Mouse (Mus musculus): ENCODE results near the gene Abtb2.

Gene Abtb2

DNA sequence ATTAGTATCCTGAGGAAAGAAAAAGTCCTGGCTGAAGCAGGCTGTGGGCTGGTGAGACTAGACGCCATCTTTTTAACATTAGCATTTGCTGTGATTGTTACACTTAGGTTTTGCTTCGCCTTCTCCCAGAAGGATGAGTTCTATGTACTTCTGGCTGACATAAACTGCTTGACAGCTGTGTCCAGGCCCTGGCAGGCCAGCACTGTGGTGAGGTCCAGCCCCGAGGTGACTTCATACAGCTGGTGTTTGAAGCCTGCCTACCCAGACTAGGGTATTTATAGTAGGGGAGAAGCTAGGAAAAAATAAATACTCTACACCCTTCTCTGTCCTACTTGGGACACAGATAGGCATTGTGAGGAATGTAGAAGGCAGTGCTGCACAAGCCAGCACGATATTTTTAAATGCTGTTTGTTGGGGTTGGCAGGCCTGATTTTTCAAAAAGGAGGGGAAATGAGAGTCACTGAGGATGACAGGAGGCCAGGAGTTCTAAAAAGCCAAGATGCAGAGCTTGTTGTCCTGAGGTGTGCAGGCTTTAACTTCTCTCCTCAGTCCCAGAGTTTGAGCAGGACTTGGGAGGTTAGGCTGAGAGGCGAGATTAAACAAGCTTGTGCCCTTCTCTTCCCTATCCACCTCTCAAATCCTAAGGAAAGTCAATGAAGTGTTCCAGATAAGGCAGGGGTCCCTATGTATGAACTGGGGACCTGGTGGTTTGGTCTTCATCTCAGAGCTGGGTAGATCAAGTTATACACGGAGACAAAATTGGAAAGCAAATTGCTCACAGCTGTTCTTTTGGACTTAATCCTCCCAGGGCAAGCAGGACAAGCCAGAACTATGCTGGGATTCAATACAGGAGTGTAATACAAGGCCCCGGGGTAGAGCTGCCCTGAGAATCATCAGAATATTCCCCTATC is 11.9 kb downstream of the Abtb2 start:
- ChIA-PET CTCF (no interaction called here), POLR2A (interaction anchor here in 3 of 4 experiments (1.2 to 9.3 kb wide), 6 partner anchors 9 to 166 kb away, joined by 4 to 50 read pairs (median 10); partner anchors contain the start of gene Abtb2 (in 3 of the 3))

DNA sequence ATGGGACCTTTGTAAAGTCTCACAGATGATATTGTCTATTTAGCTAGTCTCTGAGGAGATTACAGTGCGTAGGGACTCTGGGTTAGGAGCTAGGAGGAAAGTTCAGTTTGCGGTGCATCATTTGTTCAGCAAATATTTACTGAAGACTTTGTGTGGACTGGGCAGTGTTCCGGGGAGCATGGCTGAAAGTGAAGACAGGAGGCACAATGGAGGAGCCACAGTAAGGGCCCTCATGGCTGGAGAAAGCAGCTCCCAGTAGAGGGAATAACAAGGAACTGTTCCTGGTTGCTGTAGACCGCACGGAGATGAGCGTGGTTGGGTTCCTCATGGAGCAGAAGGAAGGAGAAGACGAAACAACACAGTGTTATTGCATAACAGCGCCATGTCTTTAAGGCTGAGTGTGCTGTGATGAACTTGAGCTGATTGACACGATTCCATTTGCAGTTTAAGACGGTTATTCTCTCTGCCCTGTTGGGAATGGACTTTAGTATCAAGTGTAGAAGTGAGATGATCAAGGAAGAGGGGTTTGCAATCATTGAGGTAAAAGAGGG is 12.6 kb downstream of the Abtb2 start:
- CTCF ChIA-PET: interaction anchor here in 1 of 4 experiments (1.1 kb wide), 1 partner anchor 32 kb away, joined by 3 read pairs; no protein-coding TSS in a partner anchor

DNA sequence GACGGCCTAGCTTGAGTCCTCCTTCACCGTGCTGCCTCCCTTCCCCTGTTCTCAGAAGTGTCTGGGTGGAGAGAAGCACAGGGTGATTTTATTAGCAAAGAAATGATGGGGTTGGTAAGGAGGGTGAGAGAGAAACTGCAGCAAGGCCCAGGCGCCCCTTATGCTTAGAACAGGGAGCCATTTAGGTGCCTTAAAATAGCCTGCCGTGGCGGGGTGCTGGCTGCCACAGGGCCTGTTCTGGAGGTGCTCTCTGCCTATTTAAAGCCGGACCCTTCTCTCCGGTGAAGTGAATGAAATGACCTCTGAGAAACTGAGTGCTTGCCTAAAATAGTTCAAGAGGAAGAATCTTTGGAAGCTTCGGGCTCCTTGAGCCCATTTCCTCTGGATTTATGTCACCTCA is 14.6 kb downstream of the Abtb2 start:
- ChIA-PET CTCF (interaction anchor here in 1 of 4 experiments (0.6 kb wide), 1 partner anchor 67 kb away, joined by 3 read pairs; no protein-coding TSS in a partner anchor), POLR2A (interaction anchor here in 2 of 4 experiments (1.3 to 9.3 kb wide), 4 partner anchors 14 to 19 kb away, joined by 3 to 50 read pairs (median 4); partner anchors contain the start of gene Abtb2 (in 2 of the 2))

More for the DNA sequence above, 12.6 kb downstream of the Abtb2 start:
- POLR2A ChIA-PET: interaction anchor here in 2 of 4 experiments (1.0 to 9.3 kb wide), 6 partner anchors 9 to 165 kb away, joined by 3 to 50 read pairs (median 8); partner anchors contain the start of gene Abtb2 (in 2 of the 2)

DNA sequence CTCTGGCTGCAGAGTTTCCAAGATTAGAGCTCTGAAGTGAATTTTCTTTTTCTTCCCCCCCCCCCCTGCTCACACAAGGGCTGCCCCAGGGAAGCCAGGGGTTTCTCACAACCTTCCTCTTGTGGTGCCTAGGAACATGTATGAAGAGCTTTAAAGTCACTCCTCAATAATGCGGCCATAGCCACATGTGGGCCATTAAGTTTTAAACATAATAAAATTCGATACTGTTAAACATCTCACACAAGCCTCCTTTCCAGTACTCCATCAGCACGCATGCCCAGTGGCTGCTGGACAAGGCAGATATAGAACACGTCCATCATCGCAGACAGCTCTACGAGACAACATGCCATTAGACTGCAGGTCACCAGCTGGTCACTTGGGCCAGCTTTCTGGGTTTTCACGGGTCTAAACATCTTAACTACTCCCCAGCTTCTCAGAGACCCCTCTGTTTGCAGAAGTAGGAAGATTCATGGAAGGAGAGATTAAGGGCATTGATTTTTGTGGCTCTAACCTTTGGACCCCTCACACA is 15.3 kb downstream of the Abtb2 start:
- ChIA-PET CTCF (interaction anchor here in 3 of 4 experiments (0.6 to 2.0 kb wide), 4 partner anchors 66 to 419 kb away, joined by 3 to 6 read pairs (median 3); no protein-coding TSS in a partner anchor), POLR2A (interaction anchor here in 2 of 4 experiments (0.6 to 9.3 kb wide), 3 partner anchors 15 to 459 kb away, joined by 3 to 50 read pairs (median 8); partner anchors contain the start of gene Abtb2 (in 1 of the 2))

DNA sequence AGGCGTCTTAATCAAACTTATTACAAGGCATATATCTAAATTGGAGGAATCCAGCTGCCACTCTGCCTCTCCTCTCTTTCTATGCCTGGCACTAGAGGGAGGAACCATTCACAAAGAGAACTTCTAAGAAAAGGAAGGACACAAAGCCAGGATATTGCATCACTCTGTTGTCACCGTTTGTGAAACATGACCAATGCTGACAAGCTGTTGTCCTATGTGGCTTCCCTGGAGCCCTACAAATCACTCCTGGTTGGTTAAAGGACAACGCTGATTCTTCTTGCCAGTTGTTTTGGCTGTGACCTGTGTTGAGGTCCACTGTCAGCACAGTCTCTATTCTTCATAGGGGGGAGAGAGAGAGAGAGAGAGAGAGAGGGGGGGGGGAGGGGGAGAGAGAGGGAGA is 17.2 kb downstream of the Abtb2 start:
- POLR2A ChIA-PET: interaction anchor here in 1 of 4 experiments (1.0 to 9.3 kb wide), 4 partner anchors 9 to 118 kb away, joined by 3 to 50 read pairs (median 4); partner anchors contain the start of gene Abtb2
- CTCF ChIA-PET: interaction anchor here in 1 of 4 experiments (1.0 to 2.0 kb wide), 2 partner anchors 36 to 143 kb away, joined by 3 to 6 read pairs; no protein-coding TSS in a partner anchor

DNA sequence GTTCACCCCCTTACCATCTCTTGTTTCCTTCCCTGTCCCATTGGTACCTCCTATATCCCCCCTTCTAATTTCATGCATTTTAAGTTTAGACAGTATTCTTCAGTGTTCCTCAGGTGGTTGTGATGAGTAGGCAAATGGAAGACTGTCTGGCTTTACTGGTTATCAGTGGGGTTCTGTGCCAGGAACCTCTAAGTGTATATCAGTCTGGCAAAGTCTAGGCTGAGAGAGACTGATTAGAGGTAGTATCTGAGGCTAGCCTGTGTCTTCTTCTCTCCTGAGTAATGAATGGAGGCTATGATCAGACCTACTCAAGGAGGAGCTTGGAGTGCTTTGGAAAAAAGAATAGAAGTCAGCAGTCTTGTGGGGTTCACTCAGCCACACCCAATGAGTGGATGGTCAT is 18.0 kb downstream of the Abtb2 start:
- ChIA-PET POLR2A (interaction anchor here in 1 of 4 experiments (1.3 kb wide), 1 partner anchor 9 kb away, joined by 3 read pairs; no protein-coding TSS in a partner anchor), CTCF (no interaction called here)

DNA sequence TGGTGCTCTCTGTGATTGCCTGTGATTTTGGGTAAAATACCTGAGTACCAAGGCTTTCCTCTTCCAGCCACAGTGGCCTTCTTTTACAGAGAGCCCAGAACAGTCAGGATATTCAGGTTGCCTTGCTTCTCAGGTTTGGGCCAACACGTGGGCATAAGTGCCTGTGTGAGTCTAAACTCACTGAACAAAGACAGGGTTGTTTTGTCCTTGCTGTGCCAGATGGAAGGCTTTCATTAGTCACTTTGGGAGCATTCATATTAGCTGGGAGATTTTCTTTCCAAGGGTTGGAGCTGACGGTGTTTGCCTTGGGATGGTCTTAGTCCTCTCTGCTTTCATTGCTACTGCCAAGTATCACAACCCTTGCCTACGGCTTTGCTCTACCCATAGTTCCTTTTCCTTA is 20.3 kb downstream of the Abtb2 start:
- POLR2A ChIA-PET: interaction anchor here in 2 of 4 experiments (0.7 to 1.5 kb wide), 3 partner anchors 12 to 82 kb away, joined by 3 to 4 read pairs (median 3); no protein-coding TSS in a partner anchor
- CTCF ChIA-PET: interaction anchor here in 1 of 4 experiments (0.5 kb wide), 1 partner anchor 20 kb away, joined by 3 read pairs; the partner anchor contains the start of gene Abtb2

DNA sequence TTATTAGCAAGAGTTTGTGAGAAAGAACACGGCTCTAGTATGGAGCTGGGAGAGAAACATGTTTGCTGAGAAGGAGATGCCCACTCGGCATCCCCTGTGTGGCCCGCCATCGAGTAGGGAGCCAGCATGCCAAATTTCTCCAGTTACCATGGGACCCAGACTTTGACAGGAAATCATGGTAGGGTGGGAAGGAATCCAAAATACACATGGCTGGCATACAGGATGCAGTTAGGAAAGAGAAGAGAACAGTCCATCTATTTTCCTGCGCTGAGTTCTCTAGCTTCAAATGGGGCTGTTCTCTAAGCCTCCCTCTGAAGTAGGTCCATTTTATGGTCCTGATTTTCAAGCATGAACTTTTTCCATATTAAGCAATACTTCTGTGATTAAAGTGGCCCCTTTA is 22.7 kb downstream of the Abtb2 start:
- POLR2A ChIA-PET: interaction anchor here in 2 of 4 experiments (0.7 to 2.9 kb wide), 6 partner anchors 9 to 156 kb away, joined by 3 to 12 read pairs (median 4); partner anchors contain the start of gene Abtb2 (in 2 of the 2)
- CTCF ChIA-PET: no interaction called here

DNA sequence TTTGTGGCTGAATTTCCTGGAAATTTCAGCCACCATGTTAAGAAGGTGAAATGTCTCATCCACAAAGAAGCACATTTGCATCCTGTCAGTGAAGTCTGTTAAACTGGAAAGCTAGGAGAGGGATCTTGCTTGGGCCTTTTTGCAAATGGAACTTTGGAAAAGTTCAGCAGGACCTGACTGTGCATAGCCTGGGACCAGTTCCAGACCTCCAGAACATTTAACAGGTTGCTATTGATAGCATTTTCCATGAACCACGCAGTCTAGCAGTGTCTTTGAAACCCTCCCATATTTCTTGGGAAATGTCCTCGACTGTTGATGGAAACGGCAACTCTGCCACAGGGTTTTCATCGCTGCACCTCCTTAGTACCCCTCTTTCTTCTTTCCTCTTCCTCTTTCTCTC is 23.3 kb downstream of the Abtb2 start:
- ChIA-PET CTCF (interaction anchor here in 1 of 4 experiments (0.8 kb wide), 1 partner anchor 449 kb away, joined by 3 read pairs; no protein-coding TSS in a partner anchor), POLR2A (interaction anchor here in 2 of 4 experiments (0.7 to 2.9 kb wide), 3 partner anchors 10 to 155 kb away, joined by 3 to 12 read pairs (median 3); no protein-coding TSS in a partner anchor)

DNA sequence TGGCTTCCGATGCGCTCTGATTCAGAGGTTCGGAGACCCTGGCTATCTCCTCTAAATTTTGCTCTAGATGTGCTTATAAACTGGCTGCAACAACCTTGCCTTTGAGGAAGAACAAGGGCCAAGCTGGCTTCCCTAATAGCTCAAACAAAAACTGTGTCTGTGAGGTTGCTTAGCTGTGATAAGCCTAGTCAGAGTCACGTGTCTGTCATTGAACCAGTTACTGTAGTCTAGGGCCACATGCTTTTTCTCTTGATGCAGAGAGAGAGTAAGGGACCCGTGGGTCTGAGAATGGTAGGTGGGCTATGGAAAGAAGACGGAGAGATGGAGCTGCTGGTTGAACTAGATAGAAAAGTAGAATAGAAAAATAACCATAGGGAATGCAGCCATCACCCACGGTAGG is 24.5 kb downstream of the Abtb2 start:
- CTCF ChIA-PET: interaction anchor here in 1 of 4 experiments (0.7 kb wide), 1 partner anchor 277 kb away, joined by 3 read pairs; no protein-coding TSS in a partner anchor
- POLR2A ChIA-PET: interaction anchor here in 1 of 4 experiments (0.8 to 2.9 kb wide), 3 partner anchors 12 to 24 kb away, joined by 3 to 12 read pairs (median 3); partner anchors contain the start of gene Abtb2

DNA sequence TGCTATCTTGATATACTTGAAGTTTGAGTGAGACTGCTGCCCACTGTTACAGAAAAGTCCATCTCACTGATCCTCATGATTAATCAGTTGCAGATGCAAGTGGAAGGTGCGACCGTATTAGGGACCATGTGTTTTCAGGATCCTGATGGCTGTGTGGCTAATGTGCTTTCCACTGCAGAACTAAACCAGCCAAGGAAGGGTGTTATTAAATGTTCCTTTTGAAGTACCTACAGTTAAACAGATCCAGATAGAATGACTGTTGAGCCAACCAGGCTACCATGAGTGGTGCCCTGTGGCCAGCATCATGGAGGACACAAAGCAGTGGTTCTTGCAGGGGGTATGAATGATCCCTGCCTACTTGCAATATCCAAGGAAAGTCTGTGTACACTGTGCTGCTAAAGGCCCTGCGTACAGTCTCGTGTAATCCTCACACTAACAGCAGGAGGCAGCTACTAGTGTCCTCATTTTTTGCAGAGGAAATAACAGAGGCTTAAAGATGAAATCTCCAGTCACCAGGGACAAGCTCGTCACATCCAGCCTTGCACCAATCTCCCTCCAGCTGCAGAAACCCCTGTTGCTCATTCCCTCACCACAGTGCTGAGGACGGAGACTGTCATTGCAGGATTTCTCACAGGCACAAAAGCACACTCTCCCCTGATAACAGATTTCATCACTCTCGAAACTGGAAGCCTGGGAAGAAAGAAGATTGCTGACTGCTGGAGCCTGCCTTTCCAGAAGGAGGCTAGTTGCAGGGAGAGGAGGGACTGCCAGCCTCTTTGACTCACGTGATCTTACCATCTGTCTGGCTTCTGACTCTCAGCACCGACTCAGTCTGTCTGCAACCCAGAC is 25.9 kb downstream of the Abtb2 start:
- ChIA-PET CTCF (no interaction called here), POLR2A (interaction anchor here in 2 of 4 experiments (1.2 to 2.4 kb wide), 3 partner anchors 9 to 27 kb away, joined by 3 to 8 read pairs (median 4); no protein-coding TSS in a partner anchor)

DNA sequence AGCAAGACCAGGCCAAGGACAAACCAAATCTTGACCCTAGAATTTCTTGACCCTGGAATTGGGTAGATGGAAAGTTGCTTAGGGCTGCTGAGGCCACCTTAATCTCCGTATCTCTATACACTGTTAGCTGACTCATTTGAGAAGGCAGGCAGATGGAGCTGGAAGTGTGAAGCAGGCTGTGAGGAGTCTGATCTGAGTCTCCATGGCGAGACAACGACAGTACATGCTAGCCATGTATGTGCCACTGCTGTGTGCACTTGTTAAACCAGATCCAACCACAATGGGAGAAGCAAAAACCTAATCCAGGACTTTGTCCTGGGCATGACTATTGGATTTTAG is 26.4 kb downstream of the Abtb2 start:
- POLR2A ChIA-PET: interaction anchor here in 3 of 4 experiments (0.6 to 2.4 kb wide), 7 partner anchors 8 to 164 kb away, joined by 3 to 8 read pairs (median 3); no protein-coding TSS in a partner anchor
- CTCF ChIA-PET: no interaction called here

DNA sequence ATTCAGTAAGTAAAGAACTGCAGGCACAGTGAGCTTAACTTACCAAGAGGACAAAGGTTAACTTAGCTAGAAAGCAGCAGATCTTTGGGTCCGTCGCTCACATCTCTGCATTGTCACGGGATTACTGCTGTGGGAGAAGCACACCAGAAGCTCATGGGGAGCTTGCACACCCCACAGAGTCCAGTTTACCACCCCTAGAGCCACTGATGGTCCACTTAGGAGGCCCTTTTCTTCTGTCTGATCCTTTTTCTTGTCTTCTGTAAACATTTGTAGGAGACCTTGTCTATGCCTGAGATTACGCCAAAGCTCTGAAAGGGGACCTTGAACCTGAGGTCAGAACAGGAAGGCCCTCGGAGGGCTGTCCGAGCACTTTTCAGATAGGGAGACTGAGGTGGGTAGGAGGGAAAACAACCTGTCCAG is 28.5 kb downstream of the Abtb2 start:
- ChIA-PET POLR2A (interaction anchor here in 2 of 4 experiments (1.1 to 2.4 kb wide), 4 partner anchors 10 to 30 kb away, joined by 3 to 8 read pairs (median 4); no protein-coding TSS in a partner anchor), CTCF (no interaction called here)

DNA sequence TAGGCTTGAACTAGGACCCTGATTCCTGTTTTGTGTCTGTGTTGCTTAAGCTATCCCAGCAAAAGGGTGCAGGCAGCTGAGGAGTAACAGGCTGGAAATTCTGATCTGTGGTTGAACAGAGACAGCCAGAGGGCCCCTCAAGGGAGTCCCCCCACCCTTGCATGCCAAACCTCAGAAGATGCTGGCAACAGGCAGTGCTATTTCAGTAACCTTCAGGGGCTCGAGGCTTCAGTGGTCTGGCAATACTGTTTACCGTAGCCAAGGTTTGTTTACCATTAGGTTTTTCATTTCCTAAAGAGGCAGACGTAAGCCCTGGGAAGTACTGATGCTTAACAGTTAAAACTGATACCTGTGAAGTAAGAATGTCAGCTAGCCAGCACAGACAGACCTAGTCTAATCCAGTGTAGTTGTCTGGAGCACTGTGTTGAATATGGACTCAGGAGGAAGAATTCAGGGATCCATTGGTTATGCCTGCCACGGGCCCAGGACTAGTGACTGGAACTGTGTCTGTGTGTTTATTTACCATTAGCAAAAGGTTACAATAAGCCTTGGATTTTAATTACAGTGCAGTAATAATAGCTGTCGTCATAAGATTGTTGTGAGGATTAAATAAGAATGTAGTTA is 29.0 kb downstream of the Abtb2 start:
- CTCF ChIA-PET: no interaction called here
- POLR2A ChIA-PET: interaction anchor here in 2 of 4 experiments (1.1 to 1.5 kb wide), 3 partner anchors 12 to 29 kb away, joined by 3 to 4 read pairs (median 3); no protein-coding TSS in a partner anchor

DNA sequence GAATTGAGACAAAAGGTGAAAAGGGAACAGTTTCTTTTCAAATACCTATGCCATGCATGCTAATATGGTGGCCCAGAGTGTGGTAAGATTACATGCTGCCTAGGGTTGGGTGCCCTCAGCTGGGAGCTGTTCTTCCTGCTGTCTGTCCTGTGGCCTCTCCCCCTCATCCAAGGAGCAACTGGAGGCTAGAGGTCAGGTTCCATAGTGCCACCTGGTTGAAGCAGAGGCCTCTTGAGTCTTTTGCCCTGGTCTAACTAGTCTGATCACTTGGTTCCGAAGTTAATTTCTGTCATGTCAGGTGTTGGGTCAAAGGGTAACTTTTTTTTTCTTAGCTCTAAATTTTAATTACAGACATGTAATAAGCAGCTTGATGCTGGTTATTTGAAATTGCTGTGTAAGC is 33.2 kb downstream of the Abtb2 start:
- ChIA-PET CTCF (no interaction called here), POLR2A (interaction anchor here in 2 of 4 experiments (1.4 to 2.0 kb wide), 2 partner anchors 34 kb away, joined by 3 to 10 read pairs; partner anchors contain the start of gene Abtb2 (in 1 of the 2))

DNA sequence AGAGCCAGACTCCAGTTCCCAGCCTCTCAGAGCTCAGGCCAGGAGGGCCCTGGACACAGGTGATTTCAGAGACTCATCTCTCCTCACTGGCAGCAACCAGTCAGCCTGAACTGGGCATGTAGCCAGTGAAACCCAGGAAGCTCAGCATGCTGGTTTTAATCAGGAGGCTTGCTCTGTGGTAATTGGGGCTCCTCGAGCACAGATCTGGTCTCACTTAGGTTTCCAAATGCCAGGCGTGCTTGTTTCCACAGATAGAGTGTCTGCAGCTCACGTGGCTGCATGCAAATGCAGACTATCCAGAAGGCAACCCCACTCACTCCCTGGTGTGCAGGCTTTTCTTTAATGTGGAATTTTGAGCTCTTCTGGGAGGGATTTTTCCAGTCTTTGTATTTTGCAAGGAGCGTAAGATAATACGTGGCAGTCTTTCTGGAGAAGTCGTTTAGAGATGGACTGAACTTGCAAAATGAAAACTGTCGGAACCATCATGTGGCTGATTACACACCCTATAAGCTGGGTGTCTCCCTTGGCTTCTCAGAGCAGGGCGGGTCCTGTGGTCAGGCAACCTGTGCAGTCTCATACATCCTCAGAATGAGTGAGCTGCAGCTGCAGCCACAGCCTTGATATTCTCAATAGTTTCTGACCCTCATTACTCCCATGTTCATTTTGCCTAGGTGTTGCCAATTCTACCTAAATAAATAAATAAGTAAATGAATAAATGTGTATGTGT is 34.2 kb downstream of the Abtb2 start:
- ChIA-PET POLR2A (interaction anchor here in 3 of 4 experiments (0.7 to 2.0 kb wide), 9 partner anchors 8 to 120 kb away, joined by 3 to 10 read pairs (median 4); partner anchors contain the start of gene Abtb2 (in 2 of the 3)), CTCF (no interaction called here)

Data from embryonic stem cell, embryonic (primary cell).